Mouse (Mus musculus): ENCODE data around the gene Pkd2l1.

The Pkd2l1 gene

DNA sequence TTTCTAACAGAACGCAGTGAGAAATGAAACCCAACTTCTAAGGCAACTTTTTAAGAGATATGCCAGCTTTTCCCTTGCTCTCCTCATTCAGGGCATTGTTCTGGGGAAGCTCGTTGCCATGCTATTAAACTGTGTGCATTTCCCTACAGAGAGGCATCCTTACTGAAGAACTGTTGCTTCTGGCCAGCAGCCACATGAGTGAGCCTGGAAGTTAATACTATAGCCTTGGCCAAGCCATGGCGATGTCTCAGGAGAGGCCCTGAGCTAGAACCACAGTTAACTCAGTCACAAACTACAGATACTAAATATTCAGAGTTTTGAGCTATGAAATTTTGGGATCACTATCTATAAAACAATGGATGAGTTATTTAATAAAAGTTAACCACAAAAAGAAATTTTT is 89.2 kb downstream of the Pkd2l1 start:
- no peak for DNase-seq

DNA sequence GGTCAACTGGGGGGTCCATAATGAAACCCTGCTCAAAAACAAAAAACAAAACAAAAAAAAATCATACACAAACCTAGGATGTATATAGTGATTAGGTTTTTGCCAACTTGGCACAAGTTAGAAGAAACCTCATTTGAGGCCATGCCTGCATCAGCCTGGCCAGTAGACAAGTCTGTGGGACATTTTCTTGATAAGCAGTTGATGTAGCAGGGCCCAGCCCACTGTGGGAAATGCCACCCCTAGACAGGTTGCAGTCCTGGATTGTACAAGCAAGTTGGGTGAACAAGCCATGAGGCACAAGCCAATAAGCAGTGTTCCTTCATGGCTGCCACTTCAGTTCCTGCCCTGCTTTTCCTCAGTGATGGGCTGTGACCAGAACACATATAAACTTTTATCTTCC is 91.4 kb downstream of the Pkd2l1 start:
- no peak for DNase-seq
